Mouse (Mus musculus): ENCODE results near the gene Mob1a.

The Mob1a gene

DNA sequence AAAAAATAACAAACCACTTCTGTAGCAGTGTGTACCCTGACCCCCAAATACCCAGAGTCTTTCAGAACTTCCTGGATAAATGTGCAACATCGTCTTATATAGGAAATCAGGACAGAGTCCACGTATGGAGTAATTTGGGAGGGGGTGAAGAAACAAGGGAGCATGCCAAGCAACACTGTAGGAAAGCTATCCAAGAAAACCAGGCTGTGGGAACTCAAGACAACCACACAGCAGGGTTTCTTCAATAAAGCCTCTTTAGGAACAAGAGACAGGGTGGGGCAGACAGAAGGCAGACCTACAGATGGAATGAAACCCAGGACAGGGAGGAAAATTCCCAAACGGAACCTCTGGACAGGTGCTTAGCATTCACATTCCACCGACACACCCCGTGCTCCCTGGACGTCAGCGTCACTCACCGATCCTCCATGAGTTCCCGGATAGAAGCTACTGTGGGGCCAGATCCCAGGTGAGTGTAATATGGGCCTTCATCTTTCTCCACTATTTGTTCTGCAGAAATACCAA is 59.8 kb downstream of the Mob1a start:
- DNase-seq (ENCODE audit: low spot score in 2 of 2) = no peak

DNA sequence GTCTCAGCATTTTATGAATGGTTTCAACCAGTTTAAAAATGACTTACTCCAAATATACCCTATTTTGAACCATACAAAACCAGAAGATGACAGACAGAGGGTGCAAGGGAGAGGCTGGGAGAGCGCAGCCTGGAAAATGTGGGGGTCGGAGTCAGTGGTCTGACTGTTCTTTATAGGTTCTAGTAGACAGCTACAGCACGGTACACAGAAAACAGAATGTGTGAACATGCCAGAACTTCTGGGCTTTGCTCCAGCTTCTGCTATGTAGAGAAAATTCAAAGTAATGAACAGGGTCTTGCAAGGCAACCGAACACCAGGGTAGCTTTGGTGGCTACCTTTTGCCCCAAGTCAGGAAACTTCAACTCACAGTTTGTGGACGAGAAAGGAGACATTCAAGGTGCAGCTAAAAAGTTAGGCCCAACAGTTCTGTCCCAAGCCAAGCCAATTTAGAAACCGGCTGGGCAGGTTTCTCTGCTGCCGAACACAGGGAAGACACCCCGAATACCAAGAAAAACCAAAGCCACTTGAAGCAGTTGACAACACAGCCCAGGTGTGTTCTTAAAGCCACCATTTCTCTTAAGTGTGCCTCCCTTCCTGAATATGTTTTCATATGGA is 66.5 kb downstream of the Mob1a start:
- no peak for DNase-seq (ENCODE audit: low spot score in 2 of 2)

All from urinary bladder, postnatal 4 days (tissue).